Mouse (Mus musculus): ENCODE measurements around the gene Myo1e. TPM values are rescaled to one million over a fixed set of nuclear protein-coding genes. Genes with fewer than 3 reads are reported as not detected.

Myo1e gene
- polyA plus RNA-seq, 1 experiment, result 0.02 TPM

- Histone ChIP-seq H3K36me3 (ENCODE audit: control insufficient read depth) (peaks cover 2% of the 10 kb centered on the region; the same call in 1 of the 2 replicates), H3K4me1 (ENCODE audit: control insufficient read depth) (no peaks in the 10 kb centered on the region), H3K27me3 (ENCODE audit: control insufficient read depth) (no peaks in the 10 kb centered on the region), H3K9me3 (ENCODE audit: control insufficient read depth, low read length) (no peaks in the 10 kb centered on the region), H3K4me3 (replicated peaks) (no peak overlapping the region)
- TF ChIP-seq GATA1 (IDR thresholded peaks at IDR 0.05; ENCODE audit: low read length), result no peak
- TF ChIP-seq TAL1 (IDR thresholded peaks at IDR 0.05; ENCODE audit: low read length), result no peak
These were observed 142.1 kb downstream of the Myo1e start for GRCm38 (mm10) chr9:70349274-70349673.

GRCm38 (mm10) chr9:70351570-70352277, 144.6 kb downstream of the Myo1e start:
- Histone ChIP-seq H3K4me1 (ENCODE audit: control insufficient read depth) (no peaks in the 10 kb centered on the region), H3K36me3 (ENCODE audit: control insufficient read depth) (peaks cover 2% of the 10 kb centered on the region; the same call in 1 of the 2 replicates), H3K27me3 (ENCODE audit: control insufficient read depth) (no peaks in the 10 kb centered on the region), H3K4me3 (replicated peaks) (no peak overlapping the region), H3K9me3 (ENCODE audit: control insufficient read depth, low read length) (no peaks in the 10 kb centered on the region)
- no peak for TF ChIP-seq TAL1 (IDR thresholded peaks at IDR 0.05; ENCODE audit: low read length)
- TF ChIP-seq GATA1 (IDR thresholded peaks at IDR 0.05; ENCODE audit: low read length), result no peak

DNA sequence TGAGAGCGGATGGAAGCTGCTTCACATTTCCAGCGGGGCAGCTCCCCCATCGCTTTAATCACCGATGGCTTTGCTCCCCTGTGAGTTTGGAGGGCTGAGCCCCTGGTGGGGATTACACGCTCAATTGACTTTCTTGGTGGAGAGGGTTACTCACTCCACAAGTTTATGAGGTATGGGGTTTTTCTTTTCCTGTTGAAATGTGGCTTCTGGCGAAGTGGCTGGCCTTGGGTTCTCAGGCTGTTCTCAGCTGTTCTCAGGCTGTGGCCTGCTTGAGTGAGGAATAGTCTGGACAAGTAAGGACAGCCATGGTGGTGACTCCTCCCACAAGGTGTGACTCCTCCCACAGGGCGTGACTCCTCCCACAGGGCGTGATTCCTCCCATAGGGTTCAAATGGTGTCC, 149.1 kb downstream of the Myo1e start:
- Histone ChIP-seq H3K4me3 (replicated peaks) (no peak overlapping the region), H3K4me1 (ENCODE audit: control insufficient read depth) (no peaks in the 10 kb centered on the region), H3K9me3 (ENCODE audit: control insufficient read depth, low read length) (no peaks in the 10 kb centered on the region), H3K36me3 (ENCODE audit: control insufficient read depth) (peaks cover 2% of the 10 kb centered on the region; the same call in 1 of the 2 replicates), H3K27me3 (ENCODE audit: control insufficient read depth) (no peaks in the 10 kb centered on the region)
- TF ChIP-seq GATA1 (IDR thresholded peaks at IDR 0.05; ENCODE audit: low read length) (no peak), TAL1 (IDR thresholded peaks at IDR 0.05; ENCODE audit: low read length) (no peak)

- no peaks in the 10 kb centered on the region for H3K27me3 ChIP-seq (ENCODE audit: control insufficient read depth)
- TF ChIP-seq GATA1 (IDR thresholded peaks at IDR 0.05; ENCODE audit: low read length) (no peak), TAL1 (IDR thresholded peaks at IDR 0.05; ENCODE audit: low read length) (no peak)
- no peaks in the 10 kb centered on the region; the same call in 1 of the 2 replicates for H3K36me3 ChIP-seq (ENCODE audit: control insufficient read depth)
- no peaks in the 10 kb centered on the region for H3K9me3 ChIP-seq (ENCODE audit: control insufficient read depth, low read length)
- H3K4me1 ChIP-seq (ENCODE audit: control insufficient read depth), result no peaks in the 10 kb centered on the region
- H3K4me3 ChIP-seq (replicated peaks), result no peak overlapping the region
These were observed 152.4 kb downstream of the Myo1e start for GRCm38 (mm10) chr9:70359402-70360131.

- H3K9me3 ChIP-seq (ENCODE audit: control insufficient read depth, low read length), result no peaks in the 10 kb centered on the region
- no peaks in the 10 kb centered on the region for H3K4me1 ChIP-seq (ENCODE audit: control insufficient read depth)
- no peak for TF ChIP-seq TAL1 (IDR thresholded peaks at IDR 0.05; ENCODE audit: low read length)
- TF ChIP-seq GATA1 (IDR thresholded peaks at IDR 0.05; ENCODE audit: low read length), result no peak
These were observed 157.6 kb downstream of the Myo1e start for GRCm38 (mm10) chr9:70364741-70365140.

GRCm38 (mm10) chr9:70365915-70366314, 158.8 kb downstream of the Myo1e start:
- H3K27me3 ChIP-seq (ENCODE audit: control insufficient read depth), result no peaks in the 10 kb centered on the region
- no peaks in the 10 kb centered on the region; the same call in 1 of the 2 replicates for H3K36me3 ChIP-seq (ENCODE audit: control insufficient read depth)
- TF ChIP-seq GATA1 (IDR thresholded peaks at IDR 0.05; ENCODE audit: low read length) (no peak), TAL1 (IDR thresholded peaks at IDR 0.05; ENCODE audit: low read length) (no peak)
- H3K4me3 ChIP-seq (replicated peaks), result no peak overlapping the region
- H3K9me3 ChIP-seq (ENCODE audit: control insufficient read depth, low read length), result no peaks in the 10 kb centered on the region
- H3K4me1 ChIP-seq (ENCODE audit: control insufficient read depth), result no peaks in the 10 kb centered on the region

More at GRCm38 (mm10) chr9:70364741-70365140, 157.6 kb downstream of the Myo1e start:
- H3K4me3 ChIP-seq (replicated peaks), result no peak overlapping the region
- no peaks in the 10 kb centered on the region; the same call in 1 of the 2 replicates for H3K36me3 ChIP-seq (ENCODE audit: control insufficient read depth)
- no peaks in the 10 kb centered on the region for H3K27me3 ChIP-seq (ENCODE audit: control insufficient read depth)

DNA sequence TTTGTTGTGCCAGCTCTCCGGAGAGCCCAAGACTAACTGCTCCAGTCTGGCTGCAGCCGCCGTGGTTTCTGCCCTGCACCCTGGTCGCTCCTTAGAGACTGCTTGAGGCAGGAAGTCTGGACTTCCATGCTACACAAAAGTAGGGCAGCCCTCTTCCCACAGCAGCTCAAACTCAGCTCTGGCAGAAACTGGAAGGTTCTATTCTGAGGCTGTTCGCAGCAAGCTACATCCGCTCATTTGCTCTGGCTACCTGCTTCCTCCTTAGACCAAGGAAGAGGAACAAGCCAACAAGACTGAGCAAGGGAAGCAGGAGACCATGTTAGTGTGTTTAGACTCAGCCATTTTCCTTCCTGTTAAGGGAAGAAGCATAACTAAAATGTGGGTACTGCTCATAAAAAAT, 159.7 kb downstream of the Myo1e start:
- no peak for TF ChIP-seq GATA1 (IDR thresholded peaks at IDR 0.05; ENCODE audit: low read length)
- no peak for TF ChIP-seq TAL1 (IDR thresholded peaks at IDR 0.05; ENCODE audit: low read length)
- H3K4me3 ChIP-seq (replicated peaks), result no peak overlapping the region
- no peaks in the 10 kb centered on the region for H3K9me3 ChIP-seq (ENCODE audit: control insufficient read depth, low read length)
- H3K36me3 ChIP-seq (ENCODE audit: control insufficient read depth), result no peaks in the 10 kb centered on the region; the same call in 1 of the 2 replicates
- no peaks in the 10 kb centered on the region for H3K4me1 ChIP-seq (ENCODE audit: control insufficient read depth)
- H3K27me3 ChIP-seq (ENCODE audit: control insufficient read depth), result no peaks in the 10 kb centered on the region

GRCm38 (mm10) chr9:70371638-70372037, 164.5 kb downstream of the Myo1e start:
- H3K4me1 ChIP-seq (ENCODE audit: control insufficient read depth), result no peaks in the 10 kb centered on the region
- TF ChIP-seq GATA1 (IDR thresholded peaks at IDR 0.05; ENCODE audit: low read length), result no peak
- no peak for TF ChIP-seq TAL1 (IDR thresholded peaks at IDR 0.05; ENCODE audit: low read length)
- no peaks in the 10 kb centered on the region; the same call in 1 of the 2 replicates for H3K36me3 ChIP-seq (ENCODE audit: control insufficient read depth)
- no peaks in the 10 kb centered on the region for H3K27me3 ChIP-seq (ENCODE audit: control insufficient read depth)
- no peak overlapping the region for H3K4me3 ChIP-seq (replicated peaks)
- H3K9me3 ChIP-seq (ENCODE audit: control insufficient read depth, low read length), result no peaks in the 10 kb centered on the region
